Mouse (Mus musculus): Measurements from ENCODE around the gene Nlrc3.
"Not testable (repeated sequence)": the region's sequence is repeated elsewhere in the genome, so short reads cannot be mapped to it uniquely, and the experiment has no call there.

Nlrc3 gene

GRCm38 (mm10) chr16:3976251-3976671 lies at the start of gene Nlrc3:
Nlrc3 (minus strand) TSS chr16:3976632.
- DNase-seq (ENCODE audit: low read depth), result no peak

GRCm38 (mm10) chr16:4022719-4023118 lies 46.3 kb upstream of the Nlrc3 start:
- DNase-seq (ENCODE audit: low read depth), result no peak

GRCm38 (mm10) chr16:4021241-4021640 lies 44.8 kb upstream of the Nlrc3 start:
- no peak for DNase-seq (ENCODE audit: low read depth)

GRCm38 (mm10) chr16:4017466-4017865 lies 41.0 kb upstream of the Nlrc3 start:
- not testable (repeated sequence) for DNase-seq (ENCODE audit: low read depth)

- DNase-seq (ENCODE audit: low read depth), result peak; percentile 45
Observed at GRCm38 (mm10) chr16:4016786-4017185, 40.4 kb upstream of the Nlrc3 start.

GRCm38 (mm10) chr16:4014040-4014668 lies 37.7 kb upstream of the Nlrc3 start:
- no peak for DNase-seq (ENCODE audit: low read depth)

- DNase-seq (ENCODE audit: low read depth), result no peak
Observed at GRCm38 (mm10) chr16:4012882-4013570, 36.6 kb upstream of the Nlrc3 start.

GRCm38 (mm10) chr16:4003489-4004398 lies 27.3 kb upstream of the Nlrc3 start, which contains the start of gene Slx4:
Slx4 (minus strand) TSS chr16:4003770.
- DNase-seq (ENCODE audit: low read depth), result peak; percentile 99

- DNase-seq (ENCODE audit: low read depth), result no peak
Observed at GRCm38 (mm10) chr16:3988410-3988809, 12.0 kb upstream of the Nlrc3 start.

GRCm38 (mm10) chr16:3983146-3983700 lies 6.8 kb upstream of the Nlrc3 start:
- no peak for DNase-seq (ENCODE audit: low read depth)

- DNase-seq (ENCODE audit: low read depth), result no peak
Observed at GRCm38 (mm10) chr16:3982173-3982572, 5.7 kb upstream of the Nlrc3 start.

- DNase-seq (ENCODE audit: low read depth), result no peak
Observed at GRCm38 (mm10) chr16:3976712-3977111, 280 bp upstream of the Nlrc3 start.

- DNase-seq (ENCODE audit: low read depth), result no peak
Observed at GRCm38 (mm10) chr16:3975658-3976057, 774 bp downstream of the Nlrc3 start.

- not testable (repeated sequence) for DNase-seq (ENCODE audit: low read depth)
Observed at GRCm38 (mm10) chr16:3974456-3974855, 2.0 kb downstream of the Nlrc3 start.

- no peak for DNase-seq (ENCODE audit: low read depth)
Observed at GRCm38 (mm10) chr16:3965534-3965933, 10.9 kb downstream of the Nlrc3 start.

- no peak for DNase-seq (ENCODE audit: low read depth)
Observed at GRCm38 (mm10) chr16:3964990-3965389, 11.4 kb downstream of the Nlrc3 start.

GRCm38 (mm10) chr16:3959261-3959660 lies 17.2 kb downstream of the Nlrc3 start:
- peak; percentile 81 for DNase-seq (ENCODE audit: low read depth)

GRCm38 (mm10) chr16:3956369-3956768 lies 20.1 kb downstream of the Nlrc3 start:
- peak; percentile 97 for DNase-seq (ENCODE audit: low read depth)

GRCm38 (mm10) chr16:3951141-3951540 lies 25.3 kb downstream of the Nlrc3 start:
- DNase-seq (ENCODE audit: low read depth), result no peak

GRCm38 (mm10) chr16:3934701-3935100 lies 41.7 kb downstream of the Nlrc3 start:
- no peak for DNase-seq (ENCODE audit: low read depth)

- peak; percentile 80 for DNase-seq (ENCODE audit: low read depth)
Observed at GRCm38 (mm10) chr16:3934091-3934490, 42.3 kb downstream of the Nlrc3 start.

GRCm38 (mm10) chr16:3933536-3933935 lies 42.9 kb downstream of the Nlrc3 start:
- peak; percentile 56 for DNase-seq (ENCODE audit: low read depth)

Measured in NIH3T3 (cell line).